Mouse (Mus musculus) lung, embryonic 15.5 days (tissue): ENCODE measurements around the gene Mast3. TPM values are rescaled to one million over a fixed set of nuclear protein-coding genes. Genes with fewer than 3 reads are reported as not detected.

Source experiments
- ATAC-seq: fragments of 200-750 bp; cut with Nextera tagmentation; 2 replicates; pipeline ENCODE4 v1.8.0; 2017; ENCODE audit warnings: moderate number of reproducible peaks, borderline replicate concordance; ENCODE audit not compliant: low FRiP score, low TSS enrichment; ENCODE audit errors: extremely low read depth
- H3K27ac ChIP-seq: fragments of 300-500 bp; sonication (generic); 2 replicates; pipeline ENCODE4 v1.5.1; 2015; ENCODE audit warnings: moderate library complexity, mild to moderate bottlenecking, inconsistent platforms
- H3K27me3 ChIP-seq: fragments of 300-500 bp; sonication (generic); 2 replicates; pipeline ENCODE4 v1.6.1; 2015; ENCODE audit warnings: inconsistent platforms
- H3K36me3 ChIP-seq: fragments of 300-500 bp; sonication (generic); 2 replicates; pipeline ENCODE4 v1.6.1; 2015; ENCODE audit warnings: inconsistent platforms
- H3K4me1 ChIP-seq: fragments of 300-500 bp; sonication (generic); 2 replicates; pipeline ENCODE4 v1.6.1; 2015; ENCODE audit warnings: inconsistent platforms
- H3K4me2 ChIP-seq: fragments of 300-500 bp; sonication (generic); 2 replicates; pipeline ENCODE4 v1.6.1; 2015; ENCODE audit warnings: inconsistent platforms, mild to moderate bottlenecking, moderate library complexity
- H3K4me3 ChIP-seq: fragments of 300-500 bp; sonication (generic); 2 replicates; pipeline ENCODE4 v1.5.1; 2015; ENCODE audit warnings: mild to moderate bottlenecking, inconsistent platforms
- H3K9ac ChIP-seq: fragments of 300-500 bp; sonication (generic); 2 replicates; pipeline ENCODE4 v1.6.1; 2015; ENCODE audit warnings: inconsistent platforms
- H3K9me3 ChIP-seq: fragments of 300-500 bp; sonication (generic); 2 replicates; pipeline ENCODE4 v1.6.1; 2016; ENCODE audit warnings: inconsistent platforms
- WGBS: fragments of 180-500 bp; shearing (Covaris S2); methylation state at CpG from one replicate; pipeline ENCODE4 v1.1.7; 2015; 5-methylcytosine and 5-hydroxymethylcytosine counted together
- polyA plus RNA-seq: library from polyadenylated mRNA; unstranded; fragments of >200 nt; fragmentation: Nextera tagmentation; extraction: Ambion mirVana; gene quantifications from 2 replicates; pipeline ENCODE4 v1.2.1, GENCODE M21; 2015

Mast3 gene
- polyA plus RNA-seq, 1 experiment from 2014 or later, result 15.8 TPM

DNA sequence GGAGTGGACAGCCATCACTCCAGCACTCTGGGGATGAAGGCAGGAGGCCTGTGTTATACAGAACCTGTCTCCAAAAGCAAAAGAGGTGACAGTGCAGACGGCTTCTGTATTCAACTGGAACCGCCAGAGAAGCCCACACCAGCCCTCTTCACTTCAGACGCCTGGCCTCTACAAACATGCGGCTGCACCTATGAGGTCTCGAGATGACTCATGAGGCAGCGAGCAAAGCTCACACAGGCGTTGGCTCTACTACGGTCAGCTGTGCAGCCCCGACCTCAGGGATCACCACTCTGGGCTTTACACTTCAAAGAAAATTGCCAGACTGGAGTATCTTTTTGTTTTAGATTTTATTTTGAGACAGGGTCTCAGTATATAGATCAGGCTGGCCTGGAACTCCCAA lies 32.0 kb downstream of the Mast3 start:
- peaks cover 39% of the 10 kb centered on the region for H3K4me1 ChIP-seq
- no peak for ATAC-seq
- H3K36me3 ChIP-seq, result peaks cover 37% of the 10 kb centered on the region
- WGBS, result 65% methylated on average over 9 of the region's 9 CpGs
- no peaks in the 10 kb centered on the region for H3K27me3 ChIP-seq
- peak overlapping the region; percentile 20; the same call in 1 of the 2 replicates for H3K9ac ChIP-seq
- no peaks in the 10 kb centered on the region for H3K9me3 ChIP-seq
- H3K4me2 ChIP-seq, result 0 out of 2 replicates have a peak overlapping the region, but pooled peaks have one; percentile 42
- no peak overlapping the region for H3K4me3 ChIP-seq
- H3K27ac ChIP-seq, result peak overlapping the region; percentile 80

DNA sequence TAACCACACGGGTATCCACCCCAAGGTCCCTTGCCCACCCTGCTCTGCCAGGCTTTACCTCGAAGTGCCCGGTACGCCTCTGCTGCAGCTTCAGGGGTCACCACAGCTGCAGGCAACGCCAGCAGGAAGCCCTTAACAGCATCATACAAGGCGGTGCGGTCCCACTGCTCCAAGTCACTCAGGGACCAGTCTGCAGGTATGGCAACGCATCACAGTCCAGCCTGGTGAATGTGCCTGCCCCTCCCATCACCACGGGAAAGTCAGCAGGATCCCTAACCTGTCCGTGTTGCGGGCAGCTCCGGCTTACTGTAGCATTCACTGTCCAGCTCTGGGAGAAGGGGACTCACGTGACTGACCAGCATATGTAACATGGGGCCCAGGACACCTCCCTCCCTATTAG lies 32.8 kb downstream of the Mast3 start:
- no peak overlapping the region for H3K27ac ChIP-seq
- no peaks in the 10 kb centered on the region for H3K27me3 ChIP-seq
- H3K36me3 ChIP-seq, result peaks cover 38% of the 10 kb centered on the region
- H3K4me3 ChIP-seq, result no peak overlapping the region
- H3K4me1 ChIP-seq, result peaks cover 41% of the 10 kb centered on the region
- ATAC-seq, result no peak
- no peak overlapping the region for H3K9ac ChIP-seq
- no peaks in the 10 kb centered on the region for H3K9me3 ChIP-seq
- 90% methylated on average over 13 of the region's 13 CpGs for WGBS
- no peak overlapping the region for H3K4me2 ChIP-seq

DNA sequence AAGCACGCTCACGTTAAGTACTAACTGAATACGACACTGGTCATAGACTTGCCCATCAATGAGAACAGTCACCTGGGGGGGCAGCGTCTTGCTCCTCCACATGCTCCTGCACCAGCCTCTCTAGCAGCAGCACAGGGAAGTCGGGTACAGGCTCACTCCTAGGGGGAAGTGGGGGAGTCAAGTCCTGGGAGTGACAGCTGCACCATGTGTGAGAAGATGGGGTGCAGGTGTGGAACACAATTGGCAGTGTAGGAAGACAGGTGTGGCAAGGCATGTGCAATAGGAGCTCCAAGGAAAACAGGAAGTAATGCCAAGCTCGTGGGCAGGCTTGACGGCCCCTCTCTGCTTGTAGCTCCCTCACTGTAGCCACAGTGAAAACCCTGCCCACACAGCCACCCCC lies 33.6 kb downstream of the Mast3 start:
- peaks cover 38% of the 10 kb centered on the region for H3K36me3 ChIP-seq
- 84% methylated on average over 7 of the region's 7 CpGs for WGBS

DNA sequence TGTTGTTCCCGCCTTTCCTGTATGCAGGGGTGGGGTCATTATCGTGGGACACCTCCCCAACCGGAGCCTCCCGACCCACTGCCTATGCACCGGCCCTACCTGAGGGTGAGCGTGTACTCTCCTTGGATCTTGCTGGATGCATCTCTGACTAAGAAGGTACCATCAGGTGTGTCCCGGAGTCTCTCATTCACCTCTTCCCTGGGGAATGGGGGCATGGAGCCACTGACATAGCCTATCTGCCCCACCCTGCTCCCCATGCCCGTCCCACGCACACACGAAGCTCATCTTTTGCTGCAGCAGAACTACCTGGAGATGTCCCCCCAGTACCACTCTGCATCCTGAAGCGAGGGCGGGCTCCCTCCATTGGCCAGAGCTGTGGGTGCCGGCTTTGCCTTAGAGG lies 34.1 kb downstream of the Mast3 start:
- Histone ChIP-seq H3K27me3 (no peaks in the 10 kb centered on the region), H3K4me3 (no peak overlapping the region), H3K36me3 (peaks cover 38% of the 10 kb centered on the region), H3K27ac (no peak overlapping the region), H3K4me1 (peaks cover 52% of the 10 kb centered on the region), H3K9me3 (no peaks in the 10 kb centered on the region), H3K4me2 (no peak overlapping the region), H3K9ac (no peak overlapping the region)
- WGBS, result 88% methylated on average over 13 of the region's 13 CpGs
- no peak for ATAC-seq

More for the DNA sequence above, 33.6 kb downstream of the Mast3 start:
- H3K27me3 ChIP-seq, result no peaks in the 10 kb centered on the region
- ATAC-seq, result no peak
- H3K9ac ChIP-seq, result no peak overlapping the region
- H3K4me2 ChIP-seq, result no peak overlapping the region
- H3K4me3 ChIP-seq, result no peak overlapping the region
- no peaks in the 10 kb centered on the region for H3K9me3 ChIP-seq
- peaks cover 50% of the 10 kb centered on the region for H3K4me1 ChIP-seq
- no peak overlapping the region for H3K27ac ChIP-seq

DNA sequence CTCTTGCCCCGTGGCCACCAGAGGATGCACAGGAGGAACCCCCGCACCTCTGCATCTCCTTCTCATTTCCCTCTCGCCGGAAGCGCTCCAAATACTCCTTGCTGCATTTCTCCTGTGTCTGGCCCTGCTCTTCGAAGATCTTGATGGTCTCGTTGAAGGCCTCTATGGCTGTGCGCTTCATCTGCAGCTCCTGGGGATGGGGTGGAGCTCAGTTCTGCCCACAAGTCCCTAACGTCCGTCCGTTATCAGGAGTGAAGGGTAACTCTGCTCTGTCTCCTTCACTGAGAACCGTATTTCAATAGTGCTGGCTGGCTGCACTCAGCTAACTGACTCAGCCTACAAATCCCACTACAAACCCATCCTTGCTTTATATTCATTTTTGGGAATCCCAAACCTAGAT lies 35.0 kb downstream of the Mast3 start:
- WGBS, result 66% methylated on average over 12 of the region's 12 CpGs
- H3K4me3 ChIP-seq, result no peak overlapping the region
- H3K9ac ChIP-seq, result no peak overlapping the region
- no peak for ATAC-seq
- H3K9me3 ChIP-seq, result no peaks in the 10 kb centered on the region
- H3K4me2 ChIP-seq, result no peak overlapping the region
- H3K4me1 ChIP-seq, result peaks cover 49% of the 10 kb centered on the region
- no peak overlapping the region for H3K27ac ChIP-seq
- peaks cover 38% of the 10 kb centered on the region for H3K36me3 ChIP-seq
- no peaks in the 10 kb centered on the region for H3K27me3 ChIP-seq

DNA sequence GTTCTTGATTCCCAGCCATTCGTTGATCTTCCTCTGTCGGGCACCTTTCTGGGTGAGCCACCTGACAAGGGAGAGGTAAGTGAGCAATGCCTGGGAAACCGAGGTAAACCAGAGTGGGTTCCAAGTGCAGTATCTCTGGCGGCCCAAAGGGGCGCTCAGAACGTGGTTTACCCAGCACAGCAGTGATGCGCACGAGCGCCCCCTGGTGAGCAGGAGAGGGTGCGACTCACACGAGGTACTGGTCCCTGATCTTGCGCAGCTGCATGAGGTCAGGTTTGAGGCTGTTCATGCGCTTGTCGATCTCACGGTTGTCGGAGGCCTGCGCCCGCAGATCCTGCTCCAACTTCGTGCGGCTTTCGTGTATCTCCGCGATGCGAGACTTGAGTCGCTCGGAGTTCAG lies 35.5 kb downstream of the Mast3 start:
- ATAC-seq, result peak; percentile 23; the same call in 1 of the 2 replicates

DNA sequence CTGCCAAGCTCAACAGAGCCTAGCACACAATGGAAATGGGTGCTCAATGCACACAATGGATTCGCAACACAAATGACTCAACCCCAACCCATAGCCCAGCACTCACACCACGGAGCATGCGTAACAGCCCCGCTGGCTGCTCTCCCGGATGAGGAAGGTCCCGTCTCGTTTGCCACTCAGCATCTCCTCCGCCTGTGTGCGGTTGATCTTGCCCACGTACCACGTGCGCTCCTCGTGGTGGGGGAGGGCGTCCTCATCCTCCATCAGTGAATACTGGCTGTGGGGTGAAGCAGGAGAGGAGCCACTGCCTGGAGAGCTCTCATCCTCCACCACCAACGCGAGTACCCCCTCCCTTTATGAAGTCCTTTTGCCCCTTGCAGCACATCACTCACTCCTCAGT lies 35.9 kb downstream of the Mast3 start:
- no peak overlapping the region for H3K4me2 ChIP-seq
- H3K36me3 ChIP-seq, result peaks cover 38% of the 10 kb centered on the region
- no peaks in the 10 kb centered on the region for H3K27me3 ChIP-seq
- peaks cover 40% of the 10 kb centered on the region for H3K4me1 ChIP-seq
- H3K9me3 ChIP-seq, result no peaks in the 10 kb centered on the region
- H3K4me3 ChIP-seq, result no peak overlapping the region
- ATAC-seq, result no peak
- 80% methylated on average over 16 of the region's 16 CpGs for WGBS
- H3K27ac ChIP-seq, result no peak overlapping the region
- no peak overlapping the region for H3K9ac ChIP-seq

More for the DNA sequence above, 35.5 kb downstream of the Mast3 start:
- Histone ChIP-seq H3K27me3 (no peaks in the 10 kb centered on the region), H3K4me3 (no peak overlapping the region), H3K9me3 (no peaks in the 10 kb centered on the region), H3K36me3 (peaks cover 38% of the 10 kb centered on the region), H3K9ac (no peak overlapping the region), H3K4me2 (no peak overlapping the region), H3K4me1 (peaks cover 44% of the 10 kb centered on the region), H3K27ac (no peak overlapping the region)
- WGBS, result 6% methylated on average over 26 of the region's 26 CpGs

DNA sequence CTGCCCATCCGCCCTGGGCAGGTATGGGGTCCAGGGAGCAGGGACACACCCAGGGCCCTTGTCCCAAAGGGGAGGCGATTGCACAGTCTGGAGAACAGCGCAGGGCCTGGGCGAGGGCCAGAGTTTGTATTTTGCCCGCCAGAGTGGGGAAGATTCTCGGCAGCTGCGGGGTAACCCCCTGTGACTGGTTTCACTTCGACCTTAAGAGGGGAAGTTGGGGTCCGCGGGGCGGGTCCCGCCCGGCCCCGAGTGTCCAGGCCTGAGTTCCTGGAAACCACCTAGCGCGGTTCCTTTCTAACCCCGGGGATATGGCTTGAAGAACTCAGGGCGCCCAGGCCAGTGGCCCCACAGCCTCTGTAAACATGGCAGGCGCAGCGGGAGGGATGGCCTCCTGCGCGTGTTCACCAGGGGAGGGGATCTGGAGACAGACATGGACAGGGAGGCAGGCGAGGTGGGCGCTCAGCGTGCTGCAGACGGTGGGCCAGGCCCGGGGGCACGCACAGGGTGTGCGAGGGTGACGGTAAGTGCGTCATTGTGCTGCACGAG lies 36.5 kb downstream of the Mast3 start:
- WGBS, result 93% methylated on average over 32 of the region's 32 CpGs

DNA sequence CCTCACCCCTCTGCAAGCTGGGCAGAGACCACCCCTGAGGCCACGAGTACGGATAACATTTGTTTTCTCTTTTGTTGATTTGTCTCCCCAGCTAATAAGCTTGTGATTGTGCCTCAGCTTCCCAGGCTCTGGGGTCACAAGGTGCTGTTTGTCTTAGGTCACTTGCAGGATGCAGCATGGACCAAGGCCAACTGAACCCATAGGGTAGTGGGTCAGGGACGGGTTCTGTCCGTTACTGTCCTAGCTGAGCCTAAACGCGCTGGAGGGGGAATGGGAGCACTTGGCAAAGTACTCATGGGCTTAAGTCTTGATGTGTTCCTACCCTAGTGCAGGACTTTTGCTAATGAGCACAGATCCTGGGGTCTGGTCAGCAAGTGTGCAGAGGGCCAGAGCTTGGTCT lies 37.4 kb downstream of the Mast3 start:
- ATAC-seq, result no peak
- H3K4me2 ChIP-seq, result no peak overlapping the region; the same call in 1 of the 2 replicates
- H3K9ac ChIP-seq, result no peak overlapping the region

More for the DNA sequence above, 36.5 kb downstream of the Mast3 start:
- Histone ChIP-seq H3K9me3 (no peaks in the 10 kb centered on the region), H3K27ac (no peak overlapping the region), H3K4me3 (no peak overlapping the region), H3K36me3 (peaks cover 38% of the 10 kb centered on the region), H3K9ac (no peak overlapping the region), H3K4me1 (peaks cover 36% of the 10 kb centered on the region), H3K27me3 (no peaks in the 10 kb centered on the region), H3K4me2 (no peak overlapping the region)
- ATAC-seq, result no peak

DNA sequence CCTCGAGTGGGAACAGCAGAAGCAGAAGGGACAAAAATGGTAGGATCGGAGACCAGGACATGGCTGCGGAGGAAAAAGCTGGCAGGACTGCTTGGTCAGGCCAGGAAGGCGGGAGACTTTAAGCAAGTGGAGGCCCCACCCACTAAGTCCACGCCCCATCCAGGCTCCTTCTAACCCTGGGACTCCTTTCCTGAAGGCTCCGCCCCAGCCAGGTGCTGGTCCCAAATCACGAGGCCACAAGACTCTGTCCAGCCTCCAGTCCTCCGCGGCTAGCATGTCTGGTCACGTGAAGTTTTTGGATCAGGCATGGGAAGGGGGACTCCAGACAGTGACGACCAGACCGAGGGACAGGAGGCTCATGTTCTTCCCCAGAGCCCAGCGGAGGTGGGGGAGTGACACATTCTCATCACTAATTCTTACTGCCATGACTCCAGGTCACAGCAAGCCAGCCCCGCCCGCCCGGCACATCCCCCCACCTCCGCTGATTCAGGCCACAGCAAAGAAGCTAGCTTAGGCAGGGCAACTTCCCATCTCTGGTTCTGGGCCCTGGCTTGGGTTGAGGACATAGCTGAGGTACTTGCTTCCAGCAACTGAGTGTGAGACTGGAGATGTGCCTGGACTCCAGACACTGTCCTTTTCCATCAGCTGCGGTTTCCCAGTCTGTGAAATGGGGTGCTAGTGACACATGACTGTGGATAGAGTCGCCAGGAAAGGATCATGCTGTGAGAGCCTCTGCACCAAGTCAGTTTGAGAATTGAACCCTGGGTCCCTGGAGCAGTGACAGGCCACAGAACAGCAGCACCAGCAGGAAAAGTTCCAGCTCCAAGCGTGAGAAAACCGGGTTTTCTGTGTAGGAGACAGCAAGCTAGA lies 38.0 kb downstream of the Mast3 start:
- H3K4me2 ChIP-seq, result peak overlapping the region; percentile 97
- H3K4me1 ChIP-seq, result peaks cover 27% of the 10 kb centered on the region
- no peaks in the 10 kb centered on the region for H3K9me3 ChIP-seq
- peak overlapping the region; percentile 52 for H3K4me3 ChIP-seq
- WGBS, result 6% methylated on average over 21 of the region's 21 CpGs
- peaks cover 34% of the 10 kb centered on the region for H3K36me3 ChIP-seq
- ATAC-seq, result peak; percentile 72
- H3K27ac ChIP-seq, result peak overlapping the region; percentile 70
- no peaks in the 10 kb centered on the region for H3K27me3 ChIP-seq
- H3K9ac ChIP-seq, result peak overlapping the region; percentile 61

More for the DNA sequence above, 37.4 kb downstream of the Mast3 start:
- no peaks in the 10 kb centered on the region for H3K27me3 ChIP-seq
- H3K4me1 ChIP-seq, result peaks cover 28% of the 10 kb centered on the region
- H3K4me3 ChIP-seq, result no peak overlapping the region
- 74% methylated on average over 6 of the region's 6 CpGs for WGBS
- H3K36me3 ChIP-seq, result peaks cover 38% of the 10 kb centered on the region
- H3K27ac ChIP-seq, result no peak overlapping the region; the same call in 1 of the 2 replicates
- H3K9me3 ChIP-seq, result no peaks in the 10 kb centered on the region

DNA sequence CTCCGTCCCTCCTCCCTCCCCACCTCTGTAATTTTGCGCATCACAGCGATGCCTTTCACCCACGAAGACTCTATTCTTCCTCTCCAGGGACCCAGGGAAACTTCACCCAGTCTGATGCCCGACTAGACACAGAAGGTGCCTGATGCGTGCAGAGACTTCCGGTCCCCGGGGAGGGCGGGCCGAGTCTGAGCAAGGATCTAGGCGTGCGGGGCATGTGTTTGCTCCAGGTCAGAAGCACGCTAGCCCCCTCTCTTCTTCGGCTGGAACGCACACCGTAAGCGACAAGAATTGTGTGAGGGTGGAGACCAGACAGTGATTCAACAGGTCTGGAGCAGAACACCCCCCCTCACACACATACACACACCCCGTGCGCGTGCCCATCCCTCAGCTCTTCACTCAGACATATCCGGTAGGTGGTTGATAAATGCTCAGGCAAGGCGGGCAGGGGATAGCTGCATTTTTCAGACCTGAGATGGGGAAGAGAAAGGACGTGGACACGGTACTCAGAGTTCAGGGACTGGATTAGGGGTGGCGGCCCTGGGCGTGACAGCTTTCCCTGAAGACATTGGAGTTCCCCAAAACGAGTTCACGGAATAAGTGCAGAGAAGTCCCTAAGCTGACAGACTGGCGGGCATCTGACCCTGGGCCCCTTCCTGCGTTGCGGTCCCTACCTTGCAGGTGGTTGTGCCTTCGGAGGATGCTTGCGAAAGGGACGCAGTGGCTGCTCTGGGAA lies 38.9 kb downstream of the Mast3 start:
- Histone ChIP-seq H3K4me1 (peaks cover 34% of the 10 kb centered on the region), H3K4me2 (peak overlapping the region; percentile 97), H3K27me3 (no peaks in the 10 kb centered on the region), H3K36me3 (peaks cover 26% of the 10 kb centered on the region), H3K9ac (peak overlapping the region; percentile 61), H3K27ac (peak overlapping the region; percentile 70), H3K4me3 (peak overlapping the region; percentile 52), H3K9me3 (no peaks in the 10 kb centered on the region)
- no peak for ATAC-seq
- WGBS, result 1% methylated on average over 34 of the region's 34 CpGs
